Mouse (Mus musculus): Measurements from ENCODE around the gene Hmx2. TPM values are rescaled to one million over a fixed set of nuclear protein-coding genes. Genes with fewer than 3 reads are reported as not detected.

Gene Hmx2
- polyA plus RNA-seq, 1 experiment from 2014 or later: not detected

Other genes starting within 250 kb of the Hmx2 start
- 0.74 TPM in 2 replicates for gene Cuzd1, start 226.5 kb upstream of the Hmx2 start, polyA plus RNA-seq (2015; fragmentation: Nextera tagmentation; extraction: Ambion mirVana)
- not detected in 2 replicates for gene Fam24b, start 219.3 kb upstream of the Hmx2 start, polyA plus RNA-seq (2015; fragmentation: Nextera tagmentation; extraction: Ambion mirVana)
- gene Fam24a, start 214.9 kb upstream of the Hmx2 start, polyA plus RNA-seq (2015; fragmentation: Nextera tagmentation; extraction: Ambion mirVana): not detected in 2 replicates
- 18.3 and 18.5 TPM in 2 replicates for gene 2310057M21Rik, start 186.0 kb upstream of the Hmx2 start, polyA plus RNA-seq (2015; fragmentation: Nextera tagmentation; extraction: Ambion mirVana)
- 89.2 and 90.2 TPM in 2 replicates for gene Pstk, start 177.6 kb upstream of the Hmx2 start, polyA plus RNA-seq (2015; fragmentation: Nextera tagmentation; extraction: Ambion mirVana)
- 7.5 and 7.9 TPM in 2 replicates for gene Ikzf5, start 138.3 kb upstream of the Hmx2 start, polyA plus RNA-seq (2015; fragmentation: Nextera tagmentation; extraction: Ambion mirVana)
- 70.3 and 74.9 TPM in 2 replicates for gene Acadsb, start 138.2 kb upstream of the Hmx2 start, polyA plus RNA-seq (2015; fragmentation: Nextera tagmentation; extraction: Ambion mirVana)
- not detected in 2 replicates for gene Hmx3, start 5.9 kb upstream of the Hmx2 start, polyA plus RNA-seq (2015; fragmentation: Nextera tagmentation; extraction: Ambion mirVana)
- gene Bub3, start 11.4 kb downstream of the Hmx2 start, polyA plus RNA-seq (2015; fragmentation: Nextera tagmentation; extraction: Ambion mirVana): 130 and 143 TPM in 2 replicates

Data from heart, embryonic 13.5 days (tissue).